Mouse (Mus musculus) midbrain, embryonic 13.5 days (tissue): ENCODE measurements at regions not wholly inside any gene's neighbourhood (a gene's known extent, or its start where the extent isn't known, plus 50 kb on each side); places are given as distances from the start of the nearest gene placed in this dataset.

Experiments used
- ATAC-seq: fragments of 200-750 bp; cut with Nextera tagmentation; 2 replicates; pipeline ENCODE4 v1.8.0; 2017; ENCODE audit warnings: mild to moderate bottlenecking, moderate TSS enrichment, moderate library complexity
- H3K27ac ChIP-seq: fragments of 300-500 bp; sonication (generic); 2 replicates; pipeline ENCODE4 v1.5.1; 2015; ENCODE audit warnings: inconsistent platforms, mild to moderate bottlenecking, moderate library complexity
- H3K27me3 ChIP-seq: fragments of 300-500 bp; sonication (generic); 2 replicates; pipeline ENCODE4 v1.6.1; 2015; ENCODE audit warnings: mild to moderate bottlenecking, inconsistent platforms
- H3K36me3 ChIP-seq: fragments of 300-500 bp; sonication (generic); 2 replicates; pipeline ENCODE4 v1.6.1; 2015; ENCODE audit warnings: mild to moderate bottlenecking, inconsistent platforms
- H3K4me1 ChIP-seq: fragments of 300-500 bp; sonication (generic); replicated peaks from 2 replicates; pipeline ENCODE4 v1.6.1; 2015; ENCODE audit warnings: inconsistent platforms
- H3K4me2 ChIP-seq: fragments of 300-500 bp; sonication (generic); replicated peaks from 2 replicates; pipeline ENCODE4 v1.6.1; 2015; ENCODE audit warnings: moderate library complexity, mild to moderate bottlenecking, inconsistent platforms
- H3K4me3 ChIP-seq: fragments of 300-500 bp; sonication (generic); replicated peaks from 2 replicates; pipeline ENCODE4 v1.5.1; 2015; ENCODE audit warnings: mild to moderate bottlenecking, inconsistent platforms
- H3K9ac ChIP-seq: fragments of 300-500 bp; sonication (generic); replicated peaks from 2 replicates; pipeline ENCODE4 v1.6.1; 2015; ENCODE audit warnings: mild to moderate bottlenecking, inconsistent platforms
- H3K9me3 ChIP-seq: fragments of 300-500 bp; sonication (generic); 2 replicates; pipeline ENCODE4 v1.6.1; 2016; ENCODE audit warnings: mild to moderate bottlenecking, inconsistent platforms
- WGBS: fragments of 180-500 bp; shearing (Covaris S2); methylation state at CpG from one replicate; pipeline ENCODE4 v1.1.7; 2015; 5-methylcytosine and 5-hydroxymethylcytosine counted together

DNA sequence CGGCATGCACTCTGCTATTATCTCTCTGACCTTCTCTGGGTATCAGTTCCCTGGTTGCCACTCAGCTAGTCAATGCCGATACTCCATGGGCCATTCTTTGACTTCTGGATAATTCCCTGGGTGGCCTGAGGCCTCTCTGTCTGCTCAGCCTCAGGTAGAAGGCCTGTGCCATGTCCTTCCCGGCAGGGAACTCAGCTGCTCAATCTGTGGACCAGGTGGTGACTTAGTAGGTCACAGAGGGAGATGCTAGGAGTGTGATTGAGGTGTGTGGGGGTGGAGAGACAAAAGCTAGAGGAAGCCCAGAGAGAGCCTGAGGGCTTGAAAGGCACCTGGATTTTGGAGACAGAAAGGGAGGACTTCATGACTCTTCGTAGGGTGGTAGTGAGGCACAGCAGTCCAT is 188.0 kb upstream of the Cops8 start:
- Histone ChIP-seq H3K4me2 (no peak overlapping the region), H3K9me3 (no peaks in the 10 kb centered on the region), H3K4me1 (peaks cover 7% of the 10 kb centered on the region; the same call in 1 of the 2 replicates), H3K4me3 (no peak overlapping the region), H3K36me3 (no peaks in the 10 kb centered on the region), H3K9ac (no peak overlapping the region), H3K27me3 (no peaks in the 10 kb centered on the region), H3K27ac (no peak overlapping the region)
- WGBS: 95% methylated on average over 4 of the region's 4 CpGs
- no peak for ATAC-seq

DNA sequence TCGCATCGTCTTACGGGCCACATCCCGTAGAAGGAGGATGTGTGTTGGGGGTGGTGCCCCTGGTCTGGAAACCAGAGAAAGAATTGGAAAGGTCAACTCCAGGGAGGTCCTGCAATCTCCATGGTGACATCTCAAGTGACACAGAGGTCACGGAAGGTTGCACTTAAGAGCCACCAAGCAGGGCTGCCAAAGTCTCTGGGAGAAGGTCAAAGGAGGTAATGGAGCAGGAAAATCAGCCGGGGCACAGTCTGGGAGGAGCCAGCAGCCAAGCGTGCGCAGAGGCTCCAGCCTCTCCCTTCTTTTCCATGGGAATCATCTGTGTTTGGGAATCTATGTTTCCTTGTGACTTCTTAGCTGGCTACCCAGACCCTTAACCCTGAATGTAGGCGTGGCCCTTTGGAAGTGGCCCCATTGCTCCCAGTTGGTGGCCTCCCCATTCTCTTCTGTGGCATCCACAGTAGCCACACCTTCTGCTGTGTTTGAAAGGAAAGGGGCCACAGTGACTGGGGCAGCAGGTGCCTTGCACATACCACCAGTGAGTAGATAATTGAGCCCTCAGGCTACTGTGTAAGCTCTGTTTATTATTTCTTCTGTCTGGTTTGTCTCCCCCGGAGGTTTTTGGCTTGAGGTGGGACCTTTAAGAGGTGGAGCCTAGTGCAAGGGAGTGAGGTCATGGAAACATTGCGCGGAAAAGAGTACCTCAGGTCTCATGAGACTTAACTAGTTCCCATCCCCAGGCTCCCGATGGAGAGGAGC is 178.5 kb upstream of the Cops8 start:
- Histone ChIP-seq H3K36me3 (no peaks in the 10 kb centered on the region), H3K4me3 (no peak overlapping the region), H3K4me1 (peaks cover 6% of the 10 kb centered on the region), H3K9ac (no peak overlapping the region), H3K9me3 (no peaks in the 10 kb centered on the region), H3K4me2 (no peak overlapping the region), H3K27ac (no peak overlapping the region), H3K27me3 (0 out of 2 replicates have a peak, but pooled peaks cover 7% of the 10 kb centered on the region)
- 0 out of 2 replicates have a peak, but pooled peaks have one; percentile 53 for ATAC-seq
- 12% methylated on average over 13 of the region's 13 CpGs for WGBS

DNA sequence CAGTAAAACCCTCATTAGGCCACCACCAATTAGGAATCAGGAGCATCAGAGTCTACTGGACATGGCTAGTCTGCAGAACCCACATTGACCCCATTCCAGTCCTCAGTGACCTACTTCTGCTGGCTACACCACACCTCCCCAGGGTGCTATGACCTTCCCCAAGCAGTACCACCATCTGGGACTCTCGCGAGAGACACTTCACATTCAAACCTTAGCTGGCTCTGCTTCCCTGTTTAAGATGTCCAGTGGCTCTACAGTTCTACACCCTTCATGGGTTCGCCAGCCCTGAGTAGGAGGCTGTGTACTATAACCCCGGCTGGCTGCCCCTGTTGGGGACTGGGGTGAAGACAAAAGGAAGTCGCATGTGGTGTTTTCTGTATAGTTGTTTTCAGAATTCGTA is 174.4 kb upstream of the Cops8 start:
- no peak overlapping the region for H3K9ac ChIP-seq
- H3K4me2 ChIP-seq: no peak overlapping the region
- H3K36me3 ChIP-seq: no peaks in the 10 kb centered on the region
- peaks cover 6% of the 10 kb centered on the region for H3K4me1 ChIP-seq
- no peak for ATAC-seq
- H3K9me3 ChIP-seq: no peaks in the 10 kb centered on the region
- no peak overlapping the region for H3K27ac ChIP-seq
- no peaks in the 10 kb centered on the region for H3K27me3 ChIP-seq
- no peak overlapping the region for H3K4me3 ChIP-seq
- 98% methylated on average over 6 of the region's 6 CpGs for WGBS

DNA sequence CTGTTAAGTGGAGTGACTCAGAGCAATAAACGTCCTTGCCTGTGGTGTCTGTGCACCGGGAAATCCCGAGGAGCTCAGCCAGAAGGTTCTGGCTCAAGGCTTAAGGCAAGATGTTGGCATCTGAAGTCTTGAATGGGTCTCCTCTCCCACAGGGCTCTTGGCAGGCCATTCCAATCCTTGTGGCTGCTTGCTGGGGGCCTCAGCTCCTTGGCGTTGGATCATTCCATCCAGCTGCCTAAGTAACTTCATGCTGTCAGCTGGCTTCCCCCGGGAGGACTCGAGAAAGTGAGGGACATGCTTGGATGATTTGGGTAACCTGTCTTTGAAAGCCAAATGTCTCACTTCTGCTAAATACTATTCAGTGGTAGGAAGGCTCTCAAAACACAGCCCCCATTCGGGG is 174.0 kb upstream of the Cops8 start:
- no peaks in the 10 kb centered on the region for H3K27me3 ChIP-seq
- ATAC-seq: no peak
- H3K27ac ChIP-seq: no peak overlapping the region
- 84% methylated on average over 7 of the region's 7 CpGs for WGBS
- H3K4me1 ChIP-seq: peaks cover 6% of the 10 kb centered on the region
- H3K9me3 ChIP-seq: no peaks in the 10 kb centered on the region
- no peaks in the 10 kb centered on the region for H3K36me3 ChIP-seq
- H3K4me2 ChIP-seq: no peak overlapping the region
- H3K4me3 ChIP-seq: no peak overlapping the region
- no peak overlapping the region for H3K9ac ChIP-seq

DNA sequence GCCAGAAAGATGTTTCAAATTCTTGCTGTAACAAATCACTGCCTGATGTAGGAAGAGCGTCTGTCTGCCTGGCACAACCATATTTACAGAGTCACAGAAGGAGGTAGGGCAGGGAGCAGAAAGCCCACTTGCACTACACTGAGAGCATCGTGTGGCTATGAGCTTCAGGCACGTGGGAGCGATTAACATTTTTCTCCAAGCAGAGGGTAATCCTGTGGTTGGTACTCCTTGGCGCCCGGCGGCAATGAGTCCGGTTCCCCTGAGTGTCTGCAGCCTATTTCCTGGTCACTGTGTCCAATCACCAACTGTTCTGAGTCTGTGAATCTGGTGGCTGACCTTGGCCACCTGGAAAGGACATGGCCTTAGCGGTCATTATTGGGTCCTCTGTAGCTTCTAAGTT is 172.3 kb upstream of the Cops8 start:
- H3K36me3 ChIP-seq: no peaks in the 10 kb centered on the region
- H3K27me3 ChIP-seq: no peaks in the 10 kb centered on the region
- WGBS: 92% methylated on average over 9 of the region's 9 CpGs
- no peak overlapping the region for H3K4me3 ChIP-seq
- no peaks in the 10 kb centered on the region for H3K9me3 ChIP-seq
- no peak overlapping the region for H3K27ac ChIP-seq
- no peak overlapping the region for H3K4me2 ChIP-seq
- ATAC-seq: no peak
- no peak overlapping the region for H3K9ac ChIP-seq
- H3K4me1 ChIP-seq: peaks cover 9% of the 10 kb centered on the region

DNA sequence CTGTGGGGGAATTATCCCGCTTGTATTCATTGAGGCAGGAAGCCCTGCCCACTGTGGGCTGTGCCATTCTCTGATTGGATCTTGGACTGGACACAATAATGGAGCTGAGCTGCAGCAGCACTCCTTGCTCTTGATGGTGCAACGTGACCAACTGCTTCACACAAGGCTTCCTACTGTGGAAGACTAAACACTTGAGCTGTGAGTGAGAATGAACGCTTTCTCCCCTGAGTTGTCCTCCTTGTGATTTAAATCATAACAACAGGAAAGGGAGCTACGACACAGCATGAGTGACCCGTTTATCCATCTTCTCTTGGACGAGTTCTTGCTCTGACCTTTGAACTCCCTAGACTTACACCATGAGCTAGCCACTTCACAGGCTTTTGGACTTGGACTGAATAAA is 171.0 kb upstream of the Cops8 start:
- Histone ChIP-seq H3K27me3 (no peaks in the 10 kb centered on the region), H3K36me3 (no peaks in the 10 kb centered on the region), H3K4me3 (no peak overlapping the region), H3K4me2 (no peak overlapping the region), H3K9me3 (no peaks in the 10 kb centered on the region), H3K9ac (no peak overlapping the region), H3K27ac (no peak overlapping the region), H3K4me1 (peaks cover 9% of the 10 kb centered on the region)
- 67% methylated on average over 6 of the region's 6 CpGs for whole genome bisulfite sequencing
- no peak for ATAC-seq

DNA sequence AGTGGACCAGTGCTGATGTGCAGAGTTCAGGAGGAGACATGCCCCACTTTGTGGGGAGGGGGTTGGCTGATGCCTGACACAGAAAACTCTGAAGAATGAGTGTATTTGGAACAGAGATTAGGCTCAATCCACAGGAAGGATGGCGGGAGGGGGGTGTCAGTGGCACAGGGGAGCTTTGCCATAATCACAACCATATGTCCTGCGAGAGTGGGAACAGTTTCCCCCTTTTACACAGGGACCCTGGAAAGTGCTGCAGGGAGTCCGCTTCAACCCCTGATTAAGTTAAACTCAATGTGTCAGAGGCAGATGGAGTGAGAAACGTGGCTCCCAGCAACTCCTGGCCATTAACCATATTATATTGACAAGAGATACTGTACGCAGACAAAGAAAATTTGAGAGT is 168.9 kb upstream of the Cops8 start:
- 80% methylated on average over 5 of the region's 5 CpGs for WGBS
- H3K36me3 ChIP-seq: no peaks in the 10 kb centered on the region

DNA sequence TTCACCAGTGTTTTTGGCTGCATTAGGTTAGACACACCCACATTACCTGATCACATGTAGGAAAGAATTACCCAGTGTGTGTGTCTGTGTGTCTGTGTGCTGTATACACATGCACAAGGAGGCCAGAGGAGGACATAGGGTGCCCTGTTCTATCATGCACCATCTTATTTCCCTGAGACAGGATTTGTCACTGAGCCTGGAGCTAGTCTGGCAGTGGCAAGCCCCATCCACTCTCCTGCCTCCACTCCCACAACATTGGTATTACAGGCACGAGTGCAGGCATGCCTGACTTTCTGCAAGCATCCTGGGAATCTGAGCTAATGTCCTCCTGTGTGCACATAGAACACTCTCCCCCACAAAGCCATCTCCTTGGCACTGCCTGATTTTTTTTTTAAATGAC is 162.1 kb upstream of the Cops8 start:
- peak; percentile 87 for ATAC-seq
- peak overlapping the region; percentile 31; the same call in 1 of the 2 replicates for H3K27ac ChIP-seq
- 13% methylated on average over 1 of the region's 1 CpGs for WGBS
- H3K4me3 ChIP-seq: no peak overlapping the region
- no peaks in the 10 kb centered on the region for H3K27me3 ChIP-seq
- peaks cover 49% of the 10 kb centered on the region for H3K4me1 ChIP-seq
- H3K4me2 ChIP-seq: no peak overlapping the region
- no peaks in the 10 kb centered on the region for H3K9me3 ChIP-seq
- no peak overlapping the region for H3K9ac ChIP-seq
- H3K36me3 ChIP-seq: no peaks in the 10 kb centered on the region

More for the DNA sequence above, 168.9 kb upstream of the Cops8 start:
- no peak overlapping the region for H3K27ac ChIP-seq
- H3K27me3 ChIP-seq: no peaks in the 10 kb centered on the region
- H3K9me3 ChIP-seq: no peaks in the 10 kb centered on the region
- ATAC-seq: no peak
- H3K4me1 ChIP-seq: peaks cover 9% of the 10 kb centered on the region
- H3K4me3 ChIP-seq: no peak overlapping the region
- H3K4me2 ChIP-seq: no peak overlapping the region
- H3K9ac ChIP-seq: no peak overlapping the region

DNA sequence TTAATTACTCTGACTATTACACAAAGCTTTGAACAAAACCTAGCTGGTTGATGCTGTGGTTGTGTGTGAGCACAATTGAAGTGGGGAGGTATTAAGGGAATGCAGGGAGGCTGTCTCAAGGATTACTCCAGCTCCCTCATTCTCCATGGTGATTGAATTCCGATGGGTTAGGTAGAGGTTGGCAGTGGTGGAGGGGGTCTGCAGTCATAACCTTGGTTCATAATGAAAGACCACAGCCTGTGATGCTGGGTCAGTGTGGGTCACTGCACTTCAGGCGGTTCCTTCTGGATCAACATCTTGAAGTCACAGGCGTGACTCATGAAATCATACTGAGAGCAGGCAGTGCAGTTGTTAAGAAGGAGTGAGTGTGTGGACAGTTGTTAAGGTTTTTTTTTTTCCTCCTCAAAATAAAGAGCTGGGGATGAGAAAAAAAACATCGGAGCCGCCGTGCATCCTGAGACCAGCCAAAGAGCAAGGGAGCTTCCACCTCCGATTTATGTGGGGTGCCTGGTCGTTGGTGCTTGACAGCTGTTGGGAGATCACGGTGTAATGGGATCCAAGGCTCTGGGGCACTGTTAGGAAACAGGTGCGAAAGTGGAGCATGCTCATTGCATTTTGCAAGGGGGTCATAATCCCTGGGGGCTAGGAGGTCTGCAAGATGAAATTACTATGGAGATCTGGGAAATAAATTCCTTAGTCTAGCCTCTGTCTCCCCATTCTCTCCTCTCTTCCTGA is 161.5 kb upstream of the Cops8 start:
- Histone ChIP-seq H3K27ac (peak overlapping the region; percentile 44; the same call in 1 of the 2 replicates), H3K9me3 (no peaks in the 10 kb centered on the region), H3K4me1 (peaks cover 49% of the 10 kb centered on the region), H3K4me3 (no peak overlapping the region), H3K27me3 (no peaks in the 10 kb centered on the region), H3K4me2 (no peak overlapping the region), H3K9ac (no peak overlapping the region), H3K36me3 (no peaks in the 10 kb centered on the region)
- ATAC-seq: peak; percentile 59
- WGBS: 22% methylated on average over 10 of the region's 10 CpGs

DNA sequence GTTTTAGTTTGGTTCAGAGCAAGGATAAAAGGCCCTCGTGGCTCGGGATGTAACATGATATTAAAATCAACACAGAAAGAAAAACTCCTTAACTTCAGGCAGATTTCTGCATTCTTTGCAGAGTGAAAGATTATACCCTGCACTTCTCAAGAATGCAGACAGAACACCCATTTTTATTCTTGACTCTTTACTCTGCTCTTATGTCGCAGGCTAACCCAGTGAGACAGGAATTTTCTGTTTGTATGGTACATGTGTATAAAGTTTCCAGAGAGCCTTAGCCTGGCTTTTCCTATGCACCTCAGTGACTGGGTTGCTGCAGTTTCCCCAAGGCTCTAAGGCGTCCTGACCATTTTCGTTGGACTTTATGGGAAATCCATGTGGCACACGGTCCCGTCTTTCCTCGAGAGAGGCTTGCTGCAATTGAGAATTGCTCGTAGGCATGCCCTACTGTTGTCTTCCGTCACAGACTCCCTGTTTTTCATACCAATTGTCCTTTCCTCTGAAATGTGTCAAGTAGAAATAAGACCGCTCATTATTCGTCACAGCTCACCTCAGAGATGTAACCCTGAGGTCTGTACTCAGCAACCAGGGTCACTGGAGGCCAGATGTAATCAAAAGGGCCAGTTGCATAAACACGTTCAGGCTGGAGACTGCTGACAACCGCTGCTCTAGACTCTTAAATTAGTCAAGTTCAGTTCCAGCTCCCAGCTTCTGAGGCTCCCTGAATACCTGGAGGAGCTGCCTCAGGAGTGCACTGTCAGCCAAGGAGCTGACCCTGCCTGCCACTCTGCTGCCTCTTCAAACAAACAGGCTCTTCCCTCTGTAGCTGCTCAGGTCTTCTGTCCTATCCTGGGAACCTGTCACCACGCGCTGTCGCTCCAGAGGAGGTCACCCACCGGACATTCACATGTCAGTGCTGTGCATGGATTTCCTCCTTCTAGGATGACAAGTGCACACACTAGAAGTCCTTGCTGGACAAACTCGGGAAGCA is 160.2 kb upstream of the Cops8 start:
- no peak overlapping the region for H3K27ac ChIP-seq
- ATAC-seq: no peak
- H3K27me3 ChIP-seq: no peaks in the 10 kb centered on the region
- H3K9ac ChIP-seq: no peak overlapping the region
- WGBS: 73% methylated on average over 19 of the region's 19 CpGs
- H3K4me2 ChIP-seq: no peak overlapping the region
- no peak overlapping the region for H3K4me3 ChIP-seq
- H3K9me3 ChIP-seq: no peaks in the 10 kb centered on the region
- no peaks in the 10 kb centered on the region for H3K36me3 ChIP-seq
- H3K4me1 ChIP-seq: peaks cover 49% of the 10 kb centered on the region

DNA sequence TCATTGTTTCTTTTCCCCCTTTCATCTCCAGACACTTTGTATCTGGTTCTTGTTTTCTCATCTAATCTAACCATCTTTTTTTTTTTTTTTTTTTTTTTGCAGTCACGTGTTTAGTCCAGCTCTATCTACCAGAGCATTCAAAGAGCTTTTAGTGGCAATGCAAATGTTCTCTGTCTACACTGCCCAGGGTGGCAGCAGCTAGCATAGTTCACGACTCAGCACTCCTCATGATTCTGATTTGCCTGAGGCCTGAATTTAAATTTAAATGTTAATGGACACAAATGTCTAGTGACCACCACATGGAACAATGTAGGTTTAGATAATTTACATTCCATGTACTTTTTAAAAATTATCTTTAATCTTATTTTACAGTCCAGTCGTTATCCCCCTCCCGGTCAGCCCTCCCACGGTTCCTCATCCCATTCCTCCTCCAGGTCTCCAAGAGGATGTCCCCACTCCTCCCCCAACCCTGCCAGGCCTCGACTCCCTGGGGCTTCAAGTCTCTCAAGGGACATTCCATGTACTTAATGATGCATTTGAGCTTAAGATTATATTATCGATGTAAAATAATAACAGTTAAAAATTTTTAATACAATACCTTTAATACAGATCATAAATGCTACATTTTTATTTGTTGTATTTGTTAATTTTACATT is 153.1 kb upstream of the Cops8 start:
- H3K4me3 ChIP-seq: no peak overlapping the region
- 22% methylated on average over 7 of the region's 7 CpGs for WGBS

More for the DNA sequence above, 153.1 kb upstream of the Cops8 start:
- H3K27me3 ChIP-seq: no peaks in the 10 kb centered on the region
- H3K36me3 ChIP-seq: no peaks in the 10 kb centered on the region
- no peaks in the 10 kb centered on the region for H3K9me3 ChIP-seq
- H3K9ac ChIP-seq: no peak overlapping the region
- no peak for ATAC-seq
- H3K27ac ChIP-seq: no peak overlapping the region
- H3K4me1 ChIP-seq: peaks cover 13% of the 10 kb centered on the region; the same call in 1 of the 2 replicates
- H3K4me2 ChIP-seq: no peak overlapping the region
